Mouse (Mus musculus) cerebellum, postnatal 10 days (tissue): Measurements from ENCODE around the gene Stpg4.

ENCODE experiments used
- DNase-seq, 2 experiments: peaks; one replicate each; pipeline ENCODE4 v3.0.0; 2021; ENCODE audit warnings: mixed read lengths in 2 of 2

The Stpg4 gene

GRCm38 (mm10) chr17:87427511-87427910 is at the start of gene Stpg4:
TSS of gene Stpg4 (minus strand) at chr17:87427741.
- no peak for DNase-seq

- no peak for DNase-seq
Observed at GRCm38 (mm10) chr17:87475356-87475755, 47.8 kb upstream of the Stpg4 start.

GRCm38 (mm10) chr17:87474501-87474795 is 46.9 kb upstream of the Stpg4 start:
- DNase-seq: no peak

GRCm38 (mm10) chr17:87473736-87474500 is 46.4 kb upstream of the Stpg4 start:
- peak; percentile 72 to 83 for DNase-seq

GRCm38 (mm10) chr17:87473441-87473735 is 45.8 kb upstream of the Stpg4 start:
- no peak for DNase-seq

GRCm38 (mm10) chr17:87472879-87473278 is 45.3 kb upstream of the Stpg4 start:
- peak in 1 of 2 experiments; percentile 13 for DNase-seq

GRCm38 (mm10) chr17:87471661-87472060 is 44.1 kb upstream of the Stpg4 start:
- DNase-seq: no peak

GRCm38 (mm10) chr17:87470797-87471196 is 43.3 kb upstream of the Stpg4 start:
- no peak for DNase-seq

GRCm38 (mm10) chr17:87470282-87470681 is 42.7 kb upstream of the Stpg4 start:
- DNase-seq: no peak

GRCm38 (mm10) chr17:87469428-87469827 is 41.9 kb upstream of the Stpg4 start:
- DNase-seq: no peak

GRCm38 (mm10) chr17:87468616-87469015 is 41.1 kb upstream of the Stpg4 start:
- DNase-seq: no peak

- no peak for DNase-seq
Observed at GRCm38 (mm10) chr17:87461499-87461896, 34.0 kb upstream of the Stpg4 start.

GRCm38 (mm10) chr17:87460669-87461498 is 33.3 kb upstream of the Stpg4 start:
- peak; percentile 35 to 45 for DNase-seq

- DNase-seq: peak; percentile 62 to 71
Observed at GRCm38 (mm10) chr17:87459750-87460668, 32.5 kb upstream of the Stpg4 start.

- peak; percentile 86 to 93 for DNase-seq
Observed at GRCm38 (mm10) chr17:87458911-87459749, 31.6 kb upstream of the Stpg4 start.

GRCm38 (mm10) chr17:87457961-87458360 is 30.4 kb upstream of the Stpg4 start:
- DNase-seq: peak; percentile 54 to 58

GRCm38 (mm10) chr17:87454121-87454520 is 26.6 kb upstream of the Stpg4 start:
- DNase-seq: no peak

GRCm38 (mm10) chr17:87453336-87453735 is 25.8 kb upstream of the Stpg4 start:
- DNase-seq: no peak

- no peak for DNase-seq
Observed at GRCm38 (mm10) chr17:87448881-87449280, 21.3 kb upstream of the Stpg4 start.

- no peak for DNase-seq
Observed at GRCm38 (mm10) chr17:87448339-87448738, 20.8 kb upstream of the Stpg4 start.

GRCm38 (mm10) chr17:87447612-87448200 is 20.2 kb upstream of the Stpg4 start:
- DNase-seq: peak in 1 of 2 experiments; percentile 61
